Mouse (Mus musculus) limb, embryonic 11.5 days (tissue): ENCODE results near the gene Socs7. TPM values are rescaled to one million over a fixed set of nuclear protein-coding genes. Genes with fewer than 3 reads are reported as not detected.

Source experiments
- ATAC-seq: fragments of 200-750 bp; cut with Nextera tagmentation; 2 replicates; pipeline ENCODE4 v1.8.0; 2017; ENCODE audit warnings: low read depth; ENCODE audit not compliant: insufficient number of reproducible peaks, low FRiP score, low TSS enrichment
- DNase-seq: peaks from one replicate; pipeline ENCODE4 v3.0.0-alpha.2; 2015; ENCODE audit warnings: low spot score
- H3K27ac ChIP-seq: fragments of 300-500 bp; sonication (generic); replicated peaks from 2 replicates; pipeline ENCODE4 v1.5.1; 2014; ENCODE audit warnings: low read depth, mild to moderate bottlenecking, low read length
- H3K27me3 ChIP-seq: fragments of 300-500 bp; sonication (generic); 2 replicates; pipeline ENCODE4 v1.6.1; 2014; ENCODE audit warnings: mild to moderate bottlenecking, low read length, mixed read lengths; ENCODE audit not compliant: control insufficient read depth, insufficient read depth
- H3K36me3 ChIP-seq: fragments of 300-500 bp; sonication (generic); 2 replicates; pipeline ENCODE4 v1.6.1; 2014; ENCODE audit warnings: mild to moderate bottlenecking, low read length, moderate library complexity, mixed read lengths; ENCODE audit not compliant: control insufficient read depth, insufficient read depth
- H3K4me1 ChIP-seq: fragments of 300-500 bp; sonication (generic); 2 replicates; pipeline ENCODE4 v1.6.1; 2014; ENCODE audit warnings: low read length, mixed read lengths; ENCODE audit not compliant: control insufficient read depth, insufficient read depth
- H3K4me2 ChIP-seq: fragments of 300-500 bp; sonication (generic); 2 replicates; pipeline ENCODE4 v1.6.1; 2014; ENCODE audit warnings: low read depth, mild to moderate bottlenecking, moderate library complexity; ENCODE audit not compliant: severe bottlenecking
- H3K4me3 ChIP-seq: fragments of 300-500 bp; sonication (generic); 2 replicates; pipeline ENCODE4 v1.5.1; 2014; ENCODE audit warnings: low read depth, low read length
- H3K9ac ChIP-seq: fragments of 300-500 bp; sonication (generic); 2 replicates; pipeline ENCODE4 v1.6.1; 2014; ENCODE audit warnings: mild to moderate bottlenecking, low read length
- H3K9me3 ChIP-seq: fragments of 300-500 bp; sonication (generic); 2 replicates; pipeline ENCODE4 v1.6.1; 2016; ENCODE audit warnings: low read length; ENCODE audit not compliant: control insufficient read depth
- WGBS: fragments of 180-500 bp; shearing (Covaris S2); extraction: QIAGEN DNeasy Blood & Tissue Kit; methylation state at CpG from one replicate; pipeline ENCODE4 v1.1.7; 2014; 5-methylcytosine and 5-hydroxymethylcytosine counted together
- polyA plus RNA-seq: library from polyadenylated mRNA; unstranded; fragments of >200 nt; fragmentation: Nextera tagmentation; extraction: Ambion mirVana; gene quantifications from 2 replicates; pipeline ENCODE4 v1.2.1, GENCODE M21; 2014

Socs7 gene
- polyA plus RNA-seq, 1 experiment from 2014 or later, result 2.1 TPM

GRCm38 (mm10) chr11:97440441-97440881 lies 78.1 kb downstream of the Socs7 start:
- Histone ChIP-seq H3K9ac (peak overlapping the region; percentile 68), H3K4me2 (peak overlapping the region; percentile 81), H3K27me3 (peaks cover 7% of the 10 kb centered on the region; the same call in 1 of the 2 replicates), H3K4me3 (peak overlapping the region; percentile 48), H3K4me1 (peaks cover 58% of the 10 kb centered on the region), H3K36me3 (peaks cover 11% of the 10 kb centered on the region; the same call in 1 of the 2 replicates), H3K27ac (peak overlapping the region; percentile 47; the same call in 1 of the 2 replicates), H3K9me3 (no peaks in the 10 kb centered on the region)
- 3% methylated on average over 34 of the region's 34 CpGs for WGBS
- DNase-seq (peak; percentile 62), ATAC-seq (peak; percentile 49; the same call in 1 of the 2 replicates)

GRCm38 (mm10) chr11:97441036-97441657 lies 78.8 kb downstream of the Socs7 start:
- ATAC-seq (no peak), DNase-seq (no peak)
- Histone ChIP-seq H3K9me3 (no peaks in the 10 kb centered on the region), H3K27ac (no peak overlapping the region), H3K4me1 (peaks cover 54% of the 10 kb centered on the region), H3K36me3 (peaks cover 11% of the 10 kb centered on the region; the same call in 1 of the 2 replicates), H3K9ac (0 out of 2 replicates have a peak overlapping the region, but pooled peaks have one; percentile 68), H3K4me3 (peak overlapping the region; percentile 48), H3K27me3 (peaks cover 7% of the 10 kb centered on the region; the same call in 1 of the 2 replicates), H3K4me2 (peak overlapping the region; percentile 81)
- 64% methylated on average over 15 of the region's 15 CpGs for WGBS

- H3K9ac ChIP-seq, result no peak overlapping the region
- peaks cover 52% of the 10 kb centered on the region for H3K4me1 ChIP-seq
- H3K27me3 ChIP-seq, result peaks cover 7% of the 10 kb centered on the region; the same call in 1 of the 2 replicates
- peaks cover 12% of the 10 kb centered on the region; the same call in 1 of the 2 replicates for H3K36me3 ChIP-seq
- 0 out of 2 replicates have a peak overlapping the region, but pooled peaks have one; percentile 5 for H3K4me3 ChIP-seq
- no peak for ATAC-seq
- no peak overlapping the region for H3K27ac ChIP-seq
- peak overlapping the region; percentile 33 for H3K4me2 ChIP-seq
- H3K9me3 ChIP-seq, result no peaks in the 10 kb centered on the region
- WGBS, result 5% methylated on average over 3 of the region's 3 CpGs
- DNase-seq, result peak; percentile 33
These were observed 79.3 kb downstream of the Socs7 start for GRCm38 (mm10) chr11:97441658-97442125.

- ATAC-seq, result no peak
- peaks cover 44% of the 10 kb centered on the region for H3K4me1 ChIP-seq
These were observed 80.7 kb downstream of the Socs7 start for GRCm38 (mm10) chr11:97442891-97443675.

GRCm38 (mm10) chr11:97445596-97445995 lies 83.2 kb downstream of the Socs7 start:
- Histone ChIP-seq H3K4me1 (peaks cover 29% of the 10 kb centered on the region), H3K9ac (no peak overlapping the region), H3K4me2 (no peak overlapping the region), H3K9me3 (no peaks in the 10 kb centered on the region), H3K36me3 (peaks cover 25% of the 10 kb centered on the region), H3K27me3 (no peaks in the 10 kb centered on the region), H3K27ac (no peak overlapping the region), H3K4me3 (no peak overlapping the region)
- 78% methylated on average over 6 of the region's 6 CpGs for WGBS
- ATAC-seq, result no peak
- no peak for DNase-seq

More at GRCm38 (mm10) chr11:97442891-97443675, 80.7 kb downstream of the Socs7 start:
- no peak for DNase-seq
- H3K27ac ChIP-seq, result 0 out of 2 replicates have a peak overlapping the region, but pooled peaks have one; percentile 30
- H3K9ac ChIP-seq, result no peak overlapping the region
- H3K9me3 ChIP-seq, result no peaks in the 10 kb centered on the region
- WGBS, result 88% methylated on average over 11 of the region's 11 CpGs
- 0 out of 2 replicates have a peak overlapping the region, but pooled peaks have one; percentile 33 for H3K4me2 ChIP-seq
- H3K4me3 ChIP-seq, result no peak overlapping the region
- peaks cover 7% of the 10 kb centered on the region; the same call in 1 of the 2 replicates for H3K27me3 ChIP-seq
- peaks cover 16% of the 10 kb centered on the region for H3K36me3 ChIP-seq

- ATAC-seq (no peak), DNase-seq (no peak)
- no peak overlapping the region for H3K4me2 ChIP-seq
- peaks cover 28% of the 10 kb centered on the region for H3K4me1 ChIP-seq
- no peak overlapping the region for H3K4me3 ChIP-seq
- H3K27me3 ChIP-seq, result no peaks in the 10 kb centered on the region
- no peak overlapping the region for H3K27ac ChIP-seq
- no peak overlapping the region for H3K9ac ChIP-seq
- H3K36me3 ChIP-seq, result peaks cover 25% of the 10 kb centered on the region
- H3K9me3 ChIP-seq, result no peaks in the 10 kb centered on the region
- 58% methylated on average over 4 of the region's 4 CpGs for WGBS
These were observed 83.7 kb downstream of the Socs7 start for GRCm38 (mm10) chr11:97445999-97446511.

- peaks cover 12% of the 10 kb centered on the region for H3K4me1 ChIP-seq
- DNase-seq, result no peak
- no peak overlapping the region for H3K4me3 ChIP-seq
- H3K9me3 ChIP-seq, result no peaks in the 10 kb centered on the region
- H3K36me3 ChIP-seq, result peaks cover 33% of the 10 kb centered on the region
- H3K9ac ChIP-seq, result no peak overlapping the region
- no peak overlapping the region for H3K4me2 ChIP-seq
- 72% methylated on average over 7 of the region's 7 CpGs for WGBS
- no peak overlapping the region for H3K27ac ChIP-seq
- ATAC-seq, result no peak
- H3K27me3 ChIP-seq, result no peaks in the 10 kb centered on the region
These were observed 85.6 kb downstream of the Socs7 start for GRCm38 (mm10) chr11:97447979-97448378.
